Mouse (Mus musculus) testis, adult 2 months (tissue): ENCODE measurements around the gene Adcy1. TPM values are rescaled to one million over a fixed set of nuclear protein-coding genes. Genes with fewer than 3 reads are reported as not detected.

Source experiments
- H3K27ac ChIP-seq: fragments of 200-500 bp; 2 replicates; pipeline ENCODE4 v1.5.1; 2012; ENCODE audit warnings: low read depth, low read length; ENCODE audit not compliant: control insufficient read depth, insufficient read depth
- H3K27me3 ChIP-seq: fragments of 200-500 bp; 2 replicates; pipeline ENCODE4 v1.6.1; 2012; ENCODE audit warnings: mild to moderate bottlenecking, low read length, moderate library complexity; ENCODE audit not compliant: control insufficient read depth, insufficient read depth
- H3K36me3 ChIP-seq: fragments of 200-500 bp; 2 replicates; pipeline ENCODE4 v1.6.1; 2012; ENCODE audit warnings: mild to moderate bottlenecking, low read length; ENCODE audit not compliant: control insufficient read depth, insufficient read depth
- H3K4me1 ChIP-seq: fragments of 200-500 bp; 2 replicates; pipeline ENCODE4 v1.6.1; 2012; ENCODE audit warnings: low read length; ENCODE audit not compliant: control insufficient read depth, insufficient read depth
- H3K4me3 ChIP-seq: fragments of 200-500 bp; 2 replicates; pipeline ENCODE4 v1.5.1; 2012; ENCODE audit warnings: low read depth, mild to moderate bottlenecking, low read length, moderate library complexity, mixed read lengths; ENCODE audit not compliant: control insufficient read depth
- CTCF ChIP-seq: fragments of 200-500 bp; IDR thresholded peaks from 2 replicates; pipeline ENCODE4 v1.5.1; 2012; ENCODE audit warnings: low read depth, mild to moderate bottlenecking, inconsistent platforms, low read length, moderate library complexity; ENCODE audit not compliant: control insufficient read depth, insufficient read depth, insufficient replicate concordance
- POLR2A ChIP-seq: fragments of 200-500 bp; IDR thresholded peaks from 2 replicates; pipeline ENCODE4 v1.6.1; 2012; ENCODE audit warnings: low read depth, mild to moderate bottlenecking, inconsistent platforms, low read length, moderate library complexity; ENCODE audit not compliant: control insufficient read depth
- polyA plus RNA-seq: library from polyadenylated mRNA; depleted of rRNA; stranded (reverse); fragments of >200 nt; gene quantifications from 2 replicates; pipeline ENCODE4 v1.2.3, GENCODE M21; 2012

The Adcy1 gene
- polyA plus RNA-seq, 1 experiment, result 0.47 TPM

GRCm38 (mm10) chr11:7047584-7047983 is 15.7 kb upstream of the Adcy1 start:
- Histone ChIP-seq H3K4me1 (no peaks in the 10 kb centered on the region; the same call in 1 of the 2 replicates), H3K36me3 (no peaks in the 10 kb centered on the region), H3K27ac (no peak overlapping the region), H3K4me3 (no peak overlapping the region), H3K27me3 (no peaks in the 10 kb centered on the region)
- TF ChIP-seq POLR2A, result no peak
- no peak for TF ChIP-seq CTCF

GRCm38 (mm10) chr11:7053710-7054109 is 9.6 kb upstream of the Adcy1 start:
- TF ChIP-seq POLR2A, result no peak
- TF ChIP-seq CTCF, result no peak

GRCm38 (mm10) chr11:7054662-7055265 is 8.5 kb upstream of the Adcy1 start:
- TF ChIP-seq POLR2A (no peak), CTCF (no peak)
- Histone ChIP-seq H3K4me3 (no peak overlapping the region), H3K27ac (no peak overlapping the region), H3K27me3 (no peaks in the 10 kb centered on the region), H3K36me3 (no peaks in the 10 kb centered on the region), H3K4me1 (peaks cover 5% of the 10 kb centered on the region; the same call in 1 of the 2 replicates)

More at GRCm38 (mm10) chr11:7053710-7054109, 9.6 kb upstream of the Adcy1 start:
- H3K36me3 ChIP-seq, result no peaks in the 10 kb centered on the region
- no peak overlapping the region for H3K4me3 ChIP-seq
- H3K27me3 ChIP-seq, result no peaks in the 10 kb centered on the region
- no peak overlapping the region for H3K27ac ChIP-seq
- peaks cover 5% of the 10 kb centered on the region; the same call in 1 of the 2 replicates for H3K4me1 ChIP-seq

GRCm38 (mm10) chr11:7055455-7056017 is 7.8 kb upstream of the Adcy1 start:
- no peak overlapping the region for H3K4me3 ChIP-seq
- no peaks in the 10 kb centered on the region for H3K27me3 ChIP-seq
- no peak for TF ChIP-seq POLR2A
- no peak for TF ChIP-seq CTCF
- H3K36me3 ChIP-seq, result no peaks in the 10 kb centered on the region
- H3K27ac ChIP-seq, result no peak overlapping the region
- peaks cover 5% of the 10 kb centered on the region; the same call in 1 of the 2 replicates for H3K4me1 ChIP-seq

- Histone ChIP-seq H3K4me1 (peaks cover 5% of the 10 kb centered on the region; the same call in 1 of the 2 replicates), H3K27me3 (no peaks in the 10 kb centered on the region), H3K36me3 (no peaks in the 10 kb centered on the region), H3K4me3 (no peak overlapping the region), H3K27ac (no peak overlapping the region)
- no peak for TF ChIP-seq CTCF
- TF ChIP-seq POLR2A, result no peak
These were observed 7.2 kb upstream of the Adcy1 start for GRCm38 (mm10) chr11:7056121-7056520.

- Histone ChIP-seq H3K4me3 (no peak overlapping the region), H3K27me3 (no peaks in the 10 kb centered on the region), H3K4me1 (peaks cover 6% of the 10 kb centered on the region), H3K27ac (no peak overlapping the region), H3K36me3 (no peaks in the 10 kb centered on the region)
- TF ChIP-seq POLR2A (no peak), CTCF (no peak)
These were observed 5.5 kb upstream of the Adcy1 start for GRCm38 (mm10) chr11:7057781-7058180.

- Histone ChIP-seq H3K4me1 (peaks cover 11% of the 10 kb centered on the region), H3K27ac (no peak overlapping the region), H3K4me3 (no peak overlapping the region), H3K36me3 (no peaks in the 10 kb centered on the region), H3K27me3 (no peaks in the 10 kb centered on the region)
- TF ChIP-seq CTCF (no peak), POLR2A (no peak)
These were observed 1.3 kb upstream of the Adcy1 start for GRCm38 (mm10) chr11:7061961-7062360.

- Histone ChIP-seq H3K4me1 (peaks cover 11% of the 10 kb centered on the region), H3K4me3 (no peak overlapping the region), H3K36me3 (no peaks in the 10 kb centered on the region), H3K27ac (no peak overlapping the region), H3K27me3 (no peaks in the 10 kb centered on the region)
- TF ChIP-seq POLR2A (no peak), CTCF (no peak)
These were observed 723 bp upstream of the Adcy1 start for GRCm38 (mm10) chr11:7062566-7062965.
